Mouse (Mus musculus) midbrain, embryonic 11.5 days (tissue): ENCODE measurements at regions not wholly inside any gene's neighbourhood (a gene's known extent, or its start where the extent isn't known, plus 50 kb on each side); places are given as distances from the start of the nearest gene placed in this dataset.

Experiments used
- ATAC-seq: fragments of 200-750 bp; cut with Nextera tagmentation; 2 replicates; pipeline ENCODE4 v1.8.0; 2017; ENCODE audit warnings: moderate TSS enrichment, moderate library complexity; ENCODE audit not compliant: low FRiP score
- DNase-seq: peaks from one replicate; pipeline ENCODE4 v3.0.0; 2015; ENCODE audit warnings: low spot score; ENCODE audit errors: missing footprints
- H3K27ac ChIP-seq: fragments of 300-500 bp; sonication (generic); 2 replicates; pipeline ENCODE4 v1.5.1; 2014; ENCODE audit warnings: low read depth, low read length
- H3K27me3 ChIP-seq: fragments of 300-500 bp; sonication (generic); 2 replicates; pipeline ENCODE4 v1.6.1; 2014; ENCODE audit warnings: mild to moderate bottlenecking, low read length, moderate library complexity, mixed read lengths; ENCODE audit not compliant: control insufficient read depth, insufficient read depth
- H3K36me3 ChIP-seq: fragments of 300-500 bp; sonication (generic); 2 replicates; pipeline ENCODE4 v1.6.1; 2014; ENCODE audit warnings: mild to moderate bottlenecking, low read length, moderate library complexity, mixed read lengths; ENCODE audit not compliant: control insufficient read depth, insufficient read depth
- H3K4me1 ChIP-seq: fragments of 300-500 bp; sonication (generic); 2 replicates; pipeline ENCODE4 v1.6.1; 2014; ENCODE audit warnings: low read length; ENCODE audit not compliant: control insufficient read depth, insufficient read depth
- H3K4me2 ChIP-seq: fragments of 300-500 bp; sonication (generic); 2 replicates; pipeline ENCODE4 v1.6.1; 2014; ENCODE audit warnings: mild to moderate bottlenecking, moderate library complexity
- H3K4me3 ChIP-seq: fragments of 300-500 bp; sonication (generic); 2 replicates; pipeline ENCODE4 v1.5.1; 2014; ENCODE audit warnings: low read depth, low read length
- H3K9ac ChIP-seq: fragments of 300-500 bp; sonication (generic); 2 replicates; pipeline ENCODE4 v1.6.1; 2014; ENCODE audit warnings: low read length
- H3K9me3 ChIP-seq: fragments of 300-500 bp; sonication (generic); 2 replicates; pipeline ENCODE4 v1.6.1; 2016; ENCODE audit warnings: low read length; ENCODE audit not compliant: control insufficient read depth
- WGBS: fragments of 180-500 bp; shearing (Covaris S2); extraction: QIAGEN DNeasy Blood & Tissue Kit; methylation state at CpG from one replicate; pipeline ENCODE4 v1.1.7; 2014; 5-methylcytosine and 5-hydroxymethylcytosine counted together

DNA sequence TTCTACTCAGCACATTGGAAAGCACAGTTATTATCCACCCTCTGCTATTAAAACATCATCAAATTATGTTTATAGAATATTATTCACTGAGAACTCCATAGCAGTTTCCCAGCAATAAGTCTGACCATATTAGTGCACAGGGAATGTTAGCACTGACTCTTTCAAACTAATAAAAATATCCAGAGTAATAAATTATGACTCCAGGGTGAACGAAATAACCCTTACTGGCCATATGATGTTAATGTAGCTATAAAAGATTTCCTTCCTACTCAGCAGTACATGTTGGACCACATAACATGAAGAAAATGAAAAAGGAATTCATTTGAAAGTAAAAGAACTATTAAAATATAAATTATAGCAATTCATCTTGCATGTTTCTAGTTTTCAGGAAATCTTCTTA, 693.0 kb upstream of the Adgrl3 start:
- H3K9ac ChIP-seq = no peak overlapping the region
- DNase-seq (no peak), ATAC-seq (no peak)
- no peaks in the 10 kb centered on the region for H3K27me3 ChIP-seq
- H3K36me3 ChIP-seq = no peaks in the 10 kb centered on the region
- no peak overlapping the region for H3K4me2 ChIP-seq
- H3K4me3 ChIP-seq = no peak overlapping the region
- 91% methylated on average over 1 of the region's 1 CpGs for WGBS
- H3K9me3 ChIP-seq = no peaks in the 10 kb centered on the region
- H3K27ac ChIP-seq = no peak overlapping the region
- H3K4me1 ChIP-seq = no peaks in the 10 kb centered on the region

DNA sequence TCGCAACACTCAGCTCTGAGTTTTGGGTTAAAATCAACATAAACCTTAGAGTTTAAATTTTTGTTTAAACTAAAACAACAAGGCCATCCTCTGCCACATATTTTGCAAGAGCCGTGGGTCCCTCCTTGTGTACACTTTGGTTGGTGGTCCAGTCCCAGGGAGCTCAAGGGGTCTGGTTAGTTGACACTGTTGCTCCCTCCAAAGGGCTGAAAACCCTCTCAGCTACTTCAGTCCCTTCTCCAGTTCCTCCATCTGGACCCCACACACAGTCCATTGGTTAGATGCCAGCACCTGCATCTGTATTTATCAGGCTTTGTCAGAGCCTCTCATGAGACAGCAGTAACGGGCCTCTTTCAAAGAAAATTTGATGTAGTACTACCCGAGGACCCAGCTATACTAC, 674.8 kb upstream of the Adgrl3 start:
- ATAC-seq = no peak
- Histone ChIP-seq H3K27me3 (no peaks in the 10 kb centered on the region), H3K9ac (no peak overlapping the region)

GRCm38 (mm10) chr5:80358271-80358670, 661.7 kb upstream of the Adgrl3 start:
- Histone ChIP-seq H3K36me3 (no peaks in the 10 kb centered on the region), H3K4me2 (no peak overlapping the region), H3K27me3 (no peaks in the 10 kb centered on the region), H3K27ac (no peak overlapping the region), H3K4me3 (no peak overlapping the region), H3K9ac (no peak overlapping the region), H3K9me3 (no peaks in the 10 kb centered on the region), H3K4me1 (no peaks in the 10 kb centered on the region)
- no peak for DNase-seq
- WGBS = 91% methylated on average over 1 of the region's 1 CpGs
- no peak for ATAC-seq

More for the DNA sequence above, 674.8 kb upstream of the Adgrl3 start:
- Histone ChIP-seq H3K36me3 (no peaks in the 10 kb centered on the region), H3K4me2 (no peak overlapping the region), H3K4me1 (no peaks in the 10 kb centered on the region), H3K27ac (no peak overlapping the region), H3K9me3 (no peaks in the 10 kb centered on the region), H3K4me3 (no peak overlapping the region)
- peak; percentile 54 for DNase-seq
- WGBS = 84% methylated on average over 4 of the region's 4 CpGs

DNA sequence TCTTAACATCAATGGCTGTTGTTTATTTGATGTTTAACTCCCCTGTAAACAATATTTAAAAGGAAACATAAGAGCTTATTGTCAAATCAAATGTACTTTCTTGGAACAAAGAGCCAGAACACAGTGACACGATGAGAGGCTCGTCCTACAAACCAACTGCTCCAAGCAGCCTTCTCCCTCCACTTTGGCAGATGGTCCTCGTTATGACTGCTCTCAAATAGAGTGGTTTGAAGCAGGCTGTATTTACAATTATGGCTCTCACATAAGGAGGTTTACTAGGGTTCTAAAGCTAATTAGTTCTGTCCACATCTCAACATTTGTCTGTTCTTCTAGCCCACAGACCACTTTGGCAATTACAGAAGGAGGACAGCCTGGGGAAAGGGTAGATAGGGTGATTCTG, 626.3 kb upstream of the Adgrl3 start:
- no peaks in the 10 kb centered on the region for H3K27me3 ChIP-seq
- no peaks in the 10 kb centered on the region for H3K9me3 ChIP-seq
- H3K9ac ChIP-seq = no peak overlapping the region
- H3K36me3 ChIP-seq = no peaks in the 10 kb centered on the region
- 46% methylated on average over 3 of the region's 3 CpGs for WGBS
- H3K4me3 ChIP-seq = no peak overlapping the region
- H3K27ac ChIP-seq = no peak overlapping the region
- DNase-seq = no peak
- no peaks in the 10 kb centered on the region for H3K4me1 ChIP-seq
- no peak overlapping the region for H3K4me2 ChIP-seq
- peak; percentile 40; the same call in 1 of the 2 replicates for ATAC-seq

- Histone ChIP-seq H3K9ac (no peak overlapping the region), H3K36me3 (no peaks in the 10 kb centered on the region), H3K4me3 (no peak overlapping the region), H3K9me3 (no peaks in the 10 kb centered on the region), H3K27ac (no peak overlapping the region), H3K4me2 (no peak overlapping the region), H3K27me3 (no peaks in the 10 kb centered on the region), H3K4me1 (no peaks in the 10 kb centered on the region)
- DNase-seq = no peak
- ATAC-seq = no peak
These were observed 617.3 kb upstream of the Adgrl3 start for GRCm38 (mm10) chr5:80402666-80403065.

GRCm38 (mm10) chr5:80416116-80416515, 603.8 kb upstream of the Adgrl3 start:
- Histone ChIP-seq H3K9me3 (no peaks in the 10 kb centered on the region), H3K27me3 (no peaks in the 10 kb centered on the region), H3K27ac (no peak overlapping the region), H3K4me1 (no peaks in the 10 kb centered on the region), H3K36me3 (no peaks in the 10 kb centered on the region), H3K9ac (no peak overlapping the region), H3K4me3 (no peak overlapping the region), H3K4me2 (no peak overlapping the region)
- DNase-seq (no peak), ATAC-seq (no peak)
- 90% methylated on average over 5 of the region's 5 CpGs for WGBS
